Mouse (Mus musculus): ENCODE results near the gene Hoxa9.

The Hoxa9 gene

GRCm38 (mm10) chr6:52182793-52183192 is 48.1 kb downstream of the Hoxa9 start:
- no peak for DNase-seq (ENCODE audit: low read depth, low spot score)

- DNase-seq (ENCODE audit: low read depth, low spot score) = no peak
Measured at GRCm38 (mm10) chr6:52182030-52182429, 48.9 kb downstream of the Hoxa9 start.

GRCm38 (mm10) chr6:52180726-52181125 is 50.2 kb downstream of the Hoxa9 start:
- no peak for DNase-seq (ENCODE audit: low read depth, low spot score)

- DNase-seq (ENCODE audit: low read depth, low spot score) = no peak
Measured at GRCm38 (mm10) chr6:52180213-52180710, 50.6 kb downstream of the Hoxa9 start.

- no peak for DNase-seq (ENCODE audit: low read depth, low spot score)
Measured at GRCm38 (mm10) chr6:52179690-52180089, 51.2 kb downstream of the Hoxa9 start.

GRCm38 (mm10) chr6:52178918-52179665 is 51.8 kb downstream of the Hoxa9 start:
- DNase-seq (ENCODE audit: low read depth, low spot score) = no peak

- DNase-seq (ENCODE audit: low read depth, low spot score) = no peak
Measured at GRCm38 (mm10) chr6:52177806-52178205, 53.1 kb downstream of the Hoxa9 start.

- DNase-seq (ENCODE audit: low read depth, low spot score) = no peak
Measured at GRCm38 (mm10) chr6:52177061-52177735, 53.7 kb downstream of the Hoxa9 start, which contains the start of gene 5730596B20Rik. TSS of gene 5730596B20Rik (plus strand) at chr6:52177498.

GRCm38 (mm10) chr6:52176391-52176790 is 54.5 kb downstream of the Hoxa9 start:
- DNase-seq (ENCODE audit: low read depth, low spot score) = no peak

- no peak for DNase-seq (ENCODE audit: low read depth, low spot score)
Measured at GRCm38 (mm10) chr6:52175864-52176263, 55.0 kb downstream of the Hoxa9 start.

- DNase-seq (ENCODE audit: low read depth, low spot score) = no peak
Measured at GRCm38 (mm10) chr6:52174968-52175751, 55.7 kb downstream of the Hoxa9 start.

GRCm38 (mm10) chr6:52173648-52174047 is 57.2 kb downstream of the Hoxa9 start:
- DNase-seq (ENCODE audit: low read depth, low spot score) = no peak
